Mouse (Mus musculus): ENCODE data around the gene Gsto1.

- no peak for TF ChIP-seq CTCF (IDR thresholded peaks at IDR 0.05; ENCODE audit: low read depth, low read length)
- TF ChIP-seq POLR2A (IDR thresholded peaks at IDR 0.05; ENCODE audit: insufficient read depth, low read length): no peak
These were observed 32.5 kb upstream of the Gsto1 start for GRCm38 (mm10) chr19:47822143-47822796.

Measured in ES-Bruce4 (cell line).